Comparison of ENCODE assay signal across 28 mouse cellular contexts in the genomic region with DNA sequence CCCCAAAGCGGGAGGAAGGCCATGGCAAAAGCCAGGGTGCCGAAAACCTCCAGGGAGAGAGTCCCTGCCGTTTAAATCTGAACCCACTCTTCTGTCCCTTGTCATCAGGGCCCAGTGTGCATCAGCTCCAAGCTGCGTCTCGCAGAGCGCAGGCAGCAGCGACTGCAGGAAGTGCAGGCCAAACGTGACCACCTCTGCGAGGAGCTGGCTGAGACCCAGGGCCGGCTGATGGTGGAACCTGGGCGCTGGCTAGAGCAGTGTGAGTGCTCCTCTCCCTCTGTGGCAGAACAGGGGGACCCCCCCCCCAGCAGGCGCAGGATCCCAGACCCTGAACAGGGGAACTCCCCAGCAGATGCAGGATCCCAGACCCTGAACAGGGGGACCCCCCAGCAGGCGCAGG. TPM values are rescaled to one million over a fixed set of nuclear protein-coding genes. Genes with fewer than 3 reads are reported as not detected.
DNase-seq lines count a peak whose midpoint lies in the region; TF ChIP-seq lines count a peak whose summit lies in the region.
"Had no signal": no experiment of that assay in that cellular context is flagged by ENCODE, and none has a peak within 500 bp of the region (broad histone marks: within the 10 kb centered on the region; RNA-seq: fewer than 3 reads in every experiment).

No protein-coding gene starts in this region.

- H3K79me2 ChIP-seq in heart, adult 2 months (replicated peaks; ENCODE audit: control insufficient read depth, insufficient read depth, low read length) = no peaks in the 10 kb centered on the region

- H3K9me3 ChIP-seq in limb, embryonic 10.5 days (replicated peaks) = no peaks in the 10 kb centered on the region
- H3K9me3 ChIP-seq: embryonic facial prominence, embryonic 13.5 days; forebrain, embryonic 13.5 days; heart, embryonic 12.5 days; heart, embryonic 15.5 days had no signal

- intact Hi-C loops in heart, adult 2 months (cut with DNase I) = no loop called here
- intact Hi-C loops in left cerebral cortex, postnatal 36 days (cut with DNase I) = no loop called here

- peak overlapping the region; percentile 15 for H3K27ac ChIP-seq in heart, adult 2 months
- H3K27ac ChIP-seq in limb, embryonic 10.5 days = peak overlapping the region; percentile 33; the same call in 1 of the 2 replicates
- H3K27ac ChIP-seq: heart, embryonic 15.5 days; hindbrain, embryonic 14.5 days had no signal

- no peak overlapping the region for H3K9ac ChIP-seq in heart, adult 2 months (ENCODE audit: low read depth, low read length)
- H3K9ac ChIP-seq: embryonic facial prominence, embryonic 13.5 days; forebrain, embryonic 13.5 days; forebrain, postnatal 0 days; heart, embryonic 12.5 days; heart, embryonic 15.5 days; hindbrain, embryonic 14.5 days had no signal

- 49% methylated on average over 13 of the region's 13 CpGs for WGBS in heart, adult 2 months
- 70% methylated on average over 13 of the region's 13 CpGs for WGBS in lung, adult 2 months
- WGBS in limb, embryonic 10.5 days = 94% methylated on average over 13 of the region's 13 CpGs

- TF ChIP-seq POLR2A in heart, adult 2 months (IDR thresholded peaks at IDR 0.05; ENCODE audit: insufficient read depth, low read depth, low read length) = no peak
- no peak for TF ChIP-seq POLR2A in lung, adult 2 months (IDR thresholded peaks at IDR 0.05; ENCODE audit: borderline replicate concordance, extremely low read depth, low read depth, low read length)

- TF ChIP-seq EP300 in heart, adult 2 months (IDR thresholded peaks at IDR 0.05; ENCODE audit: insufficient read depth, low read depth, low read length) = no peak

- no peak for TF ChIP-seq CTCF in heart, adult 2 months (IDR thresholded peaks at IDR 0.05)
- no peak for TF ChIP-seq CTCF in lung, adult 2 months (IDR thresholded peaks at IDR 0.05; ENCODE audit: insufficient read depth, low read length)

- peak in 1 of 2 experiments; percentile 44 for DNase-seq in heart, adult 2 months
- DNase-seq in heart, adult 8-10 months (ENCODE audit: low spot score) = no peak
- DNase-seq in kidney, postnatal 10 days = peak; percentile 57
- no peak for DNase-seq in kidney, adult 8-10 months
- DNase-seq in lung, postnatal 14 days = peak; percentile 15
- DNase-seq in lung, adult 2 months = no peak
- no peak for DNase-seq in limb, embryonic 10.5 days (ENCODE audit: low spot score)
- no peak for DNase-seq in left cerebral cortex, postnatal 36 days (ENCODE audit: low spot score in 2 of 2)
- DNase-seq: adrenal gland, adult 2 months; adrenal gland, postnatal 14 days; cerebellum, adult 11 months; cerebellum, adult 2 months; cerebellum, adult 9-11 months; cerebellum, postnatal 25 days; forebrain, postnatal 0 days; gastrocnemius, postnatal 25 days; heart, postnatal 10 days; heart, postnatal 36 days had no signal

- H3K36me3 ChIP-seq in heart, adult 2 months (ENCODE audit: control insufficient read depth, insufficient read depth, low read length) = no peaks in the 10 kb centered on the region
- peaks cover 59% of the 10 kb centered on the region for H3K36me3 ChIP-seq in limb, embryonic 10.5 days
- H3K36me3 ChIP-seq: heart, embryonic 15.5 days had no signal

- H3K27me3 ChIP-seq in heart, adult 2 months (ENCODE audit: control insufficient read depth, insufficient read depth, low read length) = no peaks in the 10 kb centered on the region
- H3K27me3 ChIP-seq in limb, embryonic 10.5 days (ENCODE audit: low read depth, poor library complexity, severe bottlenecking) = no peaks in the 10 kb centered on the region
- H3K27me3 ChIP-seq: embryonic facial prominence, embryonic 13.5 days; forebrain, embryonic 13.5 days; heart, embryonic 12.5 days; heart, embryonic 15.5 days had no signal

- H3K4me3 ChIP-seq in heart, adult 2 months = no peak overlapping the region
- no peak overlapping the region for H3K4me3 ChIP-seq in lung, adult 2 months (replicated peaks; ENCODE audit: extremely low read depth, low read depth, low read length)
- no peak overlapping the region for H3K4me3 ChIP-seq in limb, embryonic 10.5 days
- H3K4me3 ChIP-seq: embryonic facial prominence, embryonic 13.5 days; erythroblast, embryonic 14.5 days; forebrain, embryonic 13.5 days; heart, embryonic 12.5 days; heart, embryonic 15.5 days had no signal

- peaks cover 25% of the 10 kb centered on the region for H3K4me1 ChIP-seq in heart, adult 2 months (ENCODE audit: control insufficient read depth, insufficient read depth, low read length)
- peaks cover 11% of the 10 kb centered on the region for H3K4me1 ChIP-seq in lung, adult 2 months (ENCODE audit: control insufficient read depth, insufficient read depth, low read length)
- H3K4me1 ChIP-seq in limb, embryonic 10.5 days = peaks cover 43% of the 10 kb centered on the region

RNA-seq across cellular contexts. Expression of a gene that starts 33.7 kb away (rescaled TPM):
- total RNA-seq in heart, adult 2 months (2021) = 10 to 100 TPM; 10.7 to 12.0 TPM
- polyA plus RNA-seq in heart, adult 2 months (2012; rRNA removed) = 7.3 and 8.2 TPM in 2 replicates
- 10 to 100 TPM in 3 of 4 experiments, 1 to 10 TPM in 1; 9.2 to 13.4 (median 12.3) TPM for total RNA-seq in heart, adult 8-10 months (2022)
- 28.8 and 32.4 TPM in 2 replicates for polyA plus RNA-seq in lung, adult 2 months (2012; rRNA removed)
- 2.8 and 3.9 TPM in 2 replicates for polyA plus RNA-seq in limb, embryonic 10.5 days (2016; fragmentation: Nextera tagmentation; extraction: Ambion mirVana)
- 1 to 10 TPM; 5.1 to 5.3 TPM for total RNA-seq in left cerebral cortex, postnatal 36 days (2021)
- total RNA-seq: common myeloid progenitor, adult 5-6 weeks; granulocyte monocyte progenitor cell, adult 5-6 weeks had no signal
- polyA plus RNA-seq: C2C12; CD4-positive, CD25-positive, alpha-beta regulatory T cell, adult 4 months; erythroblast, embryonic 14.5 days had no signal

Comparison
In these comparisons a context has a peak if more than half of its experiments do, and no peak if none do; other contexts are left out.
1. DNase-seq: peak in kidney, postnatal 10 days (single experiment) and lung, postnatal 14 days (single experiment); none in heart, adult 8-10 months (single experiment), kidney, adult 8-10 months (0 of 2), lung, adult 2 months (single experiment), limb, embryonic 10.5 days (single experiment) and left cerebral cortex, postnatal 36 days (0 of 2).